Mouse (Mus musculus) testis, adult 2 months (tissue): ENCODE data around the gene Smg7. TPM values are rescaled to one million over a fixed set of nuclear protein-coding genes. Genes with fewer than 3 reads are reported as not detected.
"Not testable (repeated sequence)": the region's sequence is repeated elsewhere in the genome, so short reads cannot be mapped to it uniquely, and the experiment has no call there.

Experiments used
- H3K27ac ChIP-seq: fragments of 200-500 bp; 2 replicates; pipeline ENCODE4 v1.5.1; 2012; ENCODE audit warnings: low read depth, low read length; ENCODE audit not compliant: control insufficient read depth, insufficient read depth
- H3K27me3 ChIP-seq: fragments of 200-500 bp; 2 replicates; pipeline ENCODE4 v1.6.1; 2012; ENCODE audit warnings: mild to moderate bottlenecking, low read length, moderate library complexity; ENCODE audit not compliant: control insufficient read depth, insufficient read depth
- H3K36me3 ChIP-seq: fragments of 200-500 bp; 2 replicates; pipeline ENCODE4 v1.6.1; 2012; ENCODE audit warnings: mild to moderate bottlenecking, low read length; ENCODE audit not compliant: control insufficient read depth, insufficient read depth
- H3K4me1 ChIP-seq: fragments of 200-500 bp; 2 replicates; pipeline ENCODE4 v1.6.1; 2012; ENCODE audit warnings: low read length; ENCODE audit not compliant: control insufficient read depth, insufficient read depth
- H3K4me3 ChIP-seq: fragments of 200-500 bp; 2 replicates; pipeline ENCODE4 v1.5.1; 2012; ENCODE audit warnings: low read depth, mild to moderate bottlenecking, low read length, moderate library complexity, mixed read lengths; ENCODE audit not compliant: control insufficient read depth
- CTCF ChIP-seq: fragments of 200-500 bp; IDR thresholded peaks from 2 replicates; pipeline ENCODE4 v1.5.1; 2012; ENCODE audit warnings: low read depth, mild to moderate bottlenecking, inconsistent platforms, low read length, moderate library complexity; ENCODE audit not compliant: control insufficient read depth, insufficient read depth, insufficient replicate concordance
- POLR2A ChIP-seq: fragments of 200-500 bp; IDR thresholded peaks from 2 replicates; pipeline ENCODE4 v1.6.1; 2012; ENCODE audit warnings: low read depth, mild to moderate bottlenecking, inconsistent platforms, low read length, moderate library complexity; ENCODE audit not compliant: control insufficient read depth
- polyA plus RNA-seq: library from polyadenylated mRNA; depleted of rRNA; stranded (reverse); fragments of >200 nt; gene quantifications from 2 replicates; pipeline ENCODE4 v1.2.3, GENCODE M21; 2012

Smg7 gene
- polyA plus RNA-seq, 1 experiment: 99.6 TPM

DNA sequence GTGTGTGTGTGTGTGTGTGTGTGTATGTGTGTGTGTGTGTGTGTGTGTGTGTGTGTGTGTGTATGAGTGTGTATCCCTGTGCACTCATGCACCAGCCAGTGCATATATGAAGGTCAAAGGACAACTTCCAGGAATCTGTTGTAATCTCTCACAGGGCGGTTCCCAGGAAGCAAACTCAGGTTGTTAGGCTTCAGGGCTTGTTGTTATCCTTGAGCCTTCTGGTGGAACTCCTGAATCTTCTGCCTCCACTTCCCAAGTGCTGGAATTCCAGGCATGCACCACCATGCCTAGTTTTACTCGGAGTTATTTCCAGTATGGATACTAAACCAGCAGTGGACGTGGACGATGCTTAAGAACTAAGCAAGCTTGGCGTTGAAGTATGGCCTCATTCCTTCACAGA lies 14.5 kb upstream of the Smg7 start:
- H3K27me3 ChIP-seq: no peaks in the 10 kb centered on the region
- no peak overlapping the region for H3K27ac ChIP-seq
- H3K4me3 ChIP-seq: no peak overlapping the region
- no peak for TF ChIP-seq POLR2A
- TF ChIP-seq CTCF: no peak
- H3K4me1 ChIP-seq: no peaks in the 10 kb centered on the region
- H3K36me3 ChIP-seq: no peaks in the 10 kb centered on the region

- TF ChIP-seq POLR2A (no peak), CTCF (no peak)
- H3K27ac ChIP-seq: no peak overlapping the region
- no peaks in the 10 kb centered on the region for H3K27me3 ChIP-seq
- no peaks in the 10 kb centered on the region for H3K4me1 ChIP-seq
- H3K36me3 ChIP-seq: no peaks in the 10 kb centered on the region
- no peak overlapping the region for H3K4me3 ChIP-seq
These were observed 13.3 kb upstream of the Smg7 start for GRCm38 (mm10) chr1:152915766-152916165.

DNA sequence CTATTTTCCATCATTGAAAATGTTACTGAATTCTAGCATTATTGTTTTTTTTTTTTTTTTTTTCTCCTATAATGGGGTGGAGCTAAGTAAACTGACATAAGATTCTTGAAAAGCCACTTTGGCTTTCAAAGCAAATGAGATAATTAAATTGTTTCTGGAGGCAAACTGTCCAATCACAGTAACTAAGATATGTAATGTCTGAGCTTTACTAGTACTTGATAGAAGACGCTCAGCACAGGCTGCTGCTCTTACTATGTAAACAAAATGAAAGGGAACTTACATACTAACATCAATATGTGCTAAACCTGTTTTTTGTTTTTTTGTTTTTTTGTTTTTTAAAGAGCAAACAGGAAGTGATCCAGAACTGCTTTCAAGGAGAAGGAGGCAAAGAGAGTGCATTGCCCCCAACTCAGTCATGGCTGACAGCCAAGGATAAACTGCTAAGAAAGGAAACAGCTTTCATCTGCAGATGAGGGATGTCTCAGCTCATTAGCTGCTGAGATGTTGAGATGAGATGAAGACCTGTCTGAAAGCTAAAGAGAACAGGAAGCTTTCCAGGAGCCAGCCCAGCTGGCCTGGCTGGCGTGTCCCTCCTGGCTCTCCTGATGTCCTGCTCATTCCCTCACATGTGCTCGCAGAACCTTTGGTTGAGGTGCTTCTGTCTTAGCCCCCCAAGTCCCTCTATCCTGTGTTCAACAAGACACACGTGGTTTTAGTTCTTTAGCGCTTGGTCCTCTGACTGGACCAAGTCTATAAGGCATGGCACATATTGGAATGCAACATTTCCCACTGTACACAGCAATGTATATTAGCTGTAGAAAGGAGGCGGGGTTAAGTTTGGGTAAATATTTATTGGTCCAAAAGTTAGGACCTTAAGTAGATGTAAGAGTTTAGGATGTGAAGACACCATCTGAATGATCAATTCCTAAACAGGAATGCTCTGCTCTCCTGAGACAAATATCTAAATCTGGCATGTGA lies 11.3 kb upstream of the Smg7 start:
- H3K36me3 ChIP-seq: no peaks in the 10 kb centered on the region
- no peaks in the 10 kb centered on the region for H3K4me1 ChIP-seq
- no peak overlapping the region for H3K27ac ChIP-seq
- H3K27me3 ChIP-seq: no peaks in the 10 kb centered on the region
- H3K4me3 ChIP-seq: no peak overlapping the region
- no peak for TF ChIP-seq CTCF
- TF ChIP-seq POLR2A: no peak

- no peaks in the 10 kb centered on the region for H3K27me3 ChIP-seq
- peak overlapping the region; percentile 59 for H3K27ac ChIP-seq
- peaks cover 7% of the 10 kb centered on the region for H3K4me1 ChIP-seq
- H3K36me3 ChIP-seq: no peaks in the 10 kb centered on the region
- peak; percentile 71; the same call in 1 of the 2 replicates for TF ChIP-seq POLR2A
- peak; percentile 57; the same call in 1 of the 2 replicates for TF ChIP-seq CTCF
- peak overlapping the region; percentile 88 for H3K4me3 ChIP-seq
These were observed 2.0 kb upstream of the Smg7 start for GRCm38 (mm10) chr1:152904469-152904868.

GRCm38 (mm10) chr1:152903591-152904135 lies 1.2 kb upstream of the Smg7 start:
- TF ChIP-seq CTCF: no peak
- TF ChIP-seq POLR2A: peak; percentile 19; the same call in 1 of the 2 replicates
- peaks cover 7% of the 10 kb centered on the region for H3K4me1 ChIP-seq
- H3K36me3 ChIP-seq: no peaks in the 10 kb centered on the region
- H3K27ac ChIP-seq: peak overlapping the region; percentile 87
- H3K27me3 ChIP-seq: no peaks in the 10 kb centered on the region
- H3K4me3 ChIP-seq: peak overlapping the region; percentile 95

DNA sequence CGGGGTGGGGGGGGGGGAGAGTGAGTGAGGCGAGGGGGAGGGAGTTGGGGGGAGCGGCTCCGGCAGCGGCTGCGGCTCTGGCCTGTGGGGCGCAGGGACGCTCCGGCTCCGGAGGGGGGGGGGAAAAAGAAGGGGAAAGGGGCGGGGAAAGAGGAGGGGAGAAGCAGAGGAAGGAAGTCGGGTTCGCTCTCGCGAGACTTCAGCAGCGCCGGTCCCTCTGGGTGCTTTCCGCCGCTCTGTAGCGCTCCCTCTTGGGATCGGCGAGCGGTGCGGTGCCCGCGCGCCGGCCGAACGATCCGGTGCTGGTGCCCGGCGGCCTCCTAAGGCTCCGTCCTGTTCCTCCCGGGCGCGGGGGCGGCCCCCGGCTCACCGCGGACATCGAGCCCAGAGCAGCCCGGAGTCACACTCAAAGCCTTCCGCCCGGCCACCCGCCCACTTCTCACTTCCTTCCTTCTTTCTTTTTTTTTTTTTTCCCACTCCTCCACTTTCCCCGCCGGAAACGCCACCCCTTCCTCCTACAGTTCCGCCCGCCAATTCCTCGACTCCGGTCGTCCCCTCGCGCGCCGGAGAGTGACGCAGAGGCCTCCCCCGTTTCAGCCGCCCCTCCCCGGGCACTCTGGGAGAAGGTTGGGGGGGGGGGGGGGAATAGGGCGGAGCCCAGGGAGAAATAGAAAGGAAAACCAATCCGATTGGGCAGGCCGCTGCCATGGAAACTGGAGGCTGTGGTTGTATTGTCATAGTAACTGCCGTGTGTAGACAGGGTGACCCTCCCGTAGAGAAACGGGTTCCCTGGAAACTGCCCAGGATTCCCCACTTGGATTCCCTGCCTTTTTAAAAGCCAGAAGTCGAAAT lies 445 bp upstream of the Smg7 start:
- TF ChIP-seq CTCF (no peak), POLR2A (peak; percentile 53)
- peaks cover 7% of the 10 kb centered on the region for H3K4me1 ChIP-seq
- H3K27me3 ChIP-seq: no peaks in the 10 kb centered on the region
- no peaks in the 10 kb centered on the region for H3K36me3 ChIP-seq
- H3K4me3 ChIP-seq: peak overlapping the region; percentile 98
- peak overlapping the region; percentile 98 for H3K27ac ChIP-seq

DNA sequence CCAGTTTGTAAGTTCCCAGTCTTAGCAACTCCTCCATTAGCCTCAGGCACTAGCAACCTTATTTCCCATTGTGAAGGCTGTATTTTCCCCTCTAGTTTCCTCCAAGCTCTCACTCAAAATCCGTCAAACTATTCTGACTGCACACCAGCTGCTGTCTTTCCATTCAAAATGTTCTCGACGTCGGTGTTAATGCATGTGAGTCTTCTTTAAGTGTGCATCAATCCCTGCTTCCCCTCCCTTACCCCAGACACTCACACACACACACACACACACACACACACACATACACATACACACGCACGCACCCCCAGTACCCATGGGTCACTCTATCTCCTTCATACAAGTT lies 1.1 kb downstream of the Smg7 start:
- H3K27ac ChIP-seq: peak overlapping the region; percentile 86
- H3K4me1 ChIP-seq: peaks cover 7% of the 10 kb centered on the region
- no peak for TF ChIP-seq POLR2A
- TF ChIP-seq CTCF: no peak
- no peaks in the 10 kb centered on the region for H3K36me3 ChIP-seq
- no peaks in the 10 kb centered on the region for H3K27me3 ChIP-seq
- H3K4me3 ChIP-seq: peak overlapping the region; percentile 98

- H3K36me3 ChIP-seq, H3K27me3 ChIP-seq, H3K4me3 ChIP-seq, H3K4me1 ChIP-seq, H3K27ac ChIP-seq: not testable (repeated sequence)
These were observed 14.4 kb downstream of the Smg7 start for GRCm38 (mm10) chr1:152888086-152888485.
